27 mouse cellular contexts compared by ENCODE assay signal in the genomic region with DNA sequence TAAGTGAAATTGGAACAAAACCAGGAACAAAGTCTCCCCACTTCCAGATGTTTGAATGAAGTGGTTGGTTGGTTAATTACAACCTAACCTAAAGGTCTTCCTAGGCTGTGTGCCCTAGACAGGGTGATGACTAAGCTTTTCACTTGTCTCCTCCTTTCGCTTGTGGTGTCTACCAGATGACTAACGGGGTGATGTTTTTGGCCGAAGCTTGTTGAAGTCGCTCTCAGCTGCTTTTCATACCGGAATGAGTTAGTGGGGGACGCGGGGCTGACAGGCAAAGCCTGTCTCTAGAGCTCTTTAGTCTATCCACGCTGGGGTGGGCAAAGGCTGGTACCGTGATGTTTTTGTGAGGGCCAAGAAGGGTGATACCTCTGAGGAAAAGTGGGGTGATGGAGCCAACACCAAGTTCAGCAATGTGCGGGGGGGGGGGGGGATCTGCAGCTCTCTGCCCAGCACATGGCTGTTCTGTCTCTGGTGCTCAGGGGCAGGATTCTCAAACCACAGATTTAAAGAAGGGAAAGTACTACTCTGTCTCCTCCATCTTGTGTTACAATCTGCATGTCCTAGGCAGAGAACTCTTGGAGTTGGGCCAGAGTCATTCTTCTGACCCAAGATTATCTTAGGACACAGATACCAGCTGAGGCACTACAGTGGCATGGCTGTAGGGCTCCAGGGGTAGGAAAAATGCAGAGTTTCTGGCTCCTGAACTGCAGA.
DNase-seq lines count a peak whose midpoint lies in the region; ATAC-seq and TF ChIP-seq lines count a peak whose summit lies in the region.
"Had no signal": no experiment of that assay in that cellular context is flagged by ENCODE, and none has a peak within 500 bp of the region (broad histone marks: within the 10 kb centered on the region; RNA-seq: fewer than 3 reads in every experiment).

No protein-coding gene starts in this region.

- no peak overlapping the region for H3K9ac ChIP-seq in kidney, embryonic 16.5 days (replicated peaks; ENCODE audit: low read length)
- H3K9ac ChIP-seq in hindbrain, postnatal 0 days (replicated peaks; ENCODE audit: low read length), result no peak overlapping the region
- H3K9ac ChIP-seq: embryonic facial prominence, embryonic 15.5 days; hindbrain, embryonic 14.5 days; limb, embryonic 12.5 days; liver, embryonic 12.5 days; neural tube, embryonic 15.5 days had no signal

- peaks cover 4% of the 10 kb centered on the region; the same call in 1 of the 2 replicates for H3K9me3 ChIP-seq in kidney, embryonic 16.5 days (ENCODE audit: low read length)
- no peaks in the 10 kb centered on the region for H3K9me3 ChIP-seq in hindbrain, postnatal 0 days (ENCODE audit: low read length)
- H3K9me3 ChIP-seq: forebrain, embryonic 10.5 days; liver, embryonic 12.5 days; neural tube, embryonic 15.5 days had no signal

- peak; percentile 31 for DNase-seq in 3134 (ENCODE audit: extremely low read depth, insufficient read length, low spot score)
- DNase-seq in 416B (ENCODE audit: low read depth), result peak; percentile 2
- peak; percentile 91 for DNase-seq in fibroblast of lung, adult 2 months (ENCODE audit: low read depth)
- DNase-seq in lung, postnatal 25 days (ENCODE audit: low spot score), result peak; percentile 32
- DNase-seq in gastrocnemius, postnatal 4 days (ENCODE audit: low spot score in 2 of 2), result no peak
- no peak for DNase-seq in hindbrain, postnatal 0 days (ENCODE audit: low spot score)
- DNase-seq: cerebellum, adult 18-20 months; cerebellum, postnatal 14 days; gastrocnemius, postnatal 25 days; heart, adult 2 months; heart, postnatal 4 days; kidney, adult 9 months; kidney, postnatal 25 days; thymus, adult 2 months had no signal

- ATAC-seq in kidney, embryonic 16.5 days (ENCODE audit: low FRiP score, low TSS enrichment), result no peak
- ATAC-seq in hindbrain, postnatal 0 days, result no peak
- ATAC-seq: CD4-positive, CD25-positive, alpha-beta regulatory T cell, adult 4 months; forebrain, embryonic 16.5 days; liver, embryonic 12.5 days; midbrain, embryonic 16.5 days; Patski had no signal

- no peak overlapping the region for H3K27ac ChIP-seq in kidney, embryonic 16.5 days (ENCODE audit: low read length)
- no peak overlapping the region for H3K27ac ChIP-seq in hindbrain, postnatal 0 days
- H3K27ac ChIP-seq: embryonic facial prominence, embryonic 15.5 days; forebrain, embryonic 10.5 days; heart, adult 2 months; hindbrain, embryonic 14.5 days; layer of hippocampus, adult 2 months; limb, embryonic 12.5 days; liver, embryonic 12.5 days; neural tube, embryonic 15.5 days; stomach, postnatal 0 days had no signal

- H3K4me2 ChIP-seq in kidney, embryonic 16.5 days (replicated peaks; ENCODE audit: low read depth, low read length), result no peak overlapping the region
- no peak overlapping the region for H3K4me2 ChIP-seq in hindbrain, postnatal 0 days (ENCODE audit: low read depth, low read length)
- H3K4me2 ChIP-seq: embryonic facial prominence, embryonic 15.5 days; hindbrain, embryonic 14.5 days; limb, embryonic 12.5 days; liver, embryonic 12.5 days; neural tube, embryonic 15.5 days had no signal

- WGBS in kidney, embryonic 16.5 days, result 93% methylated on average over 10 of the region's 10 CpGs
- 91% methylated on average over 10 of the region's 10 CpGs for WGBS in hindbrain, postnatal 0 days

- H3K36me3 ChIP-seq in kidney, embryonic 16.5 days (ENCODE audit: insufficient read depth, low read length), result no peaks in the 10 kb centered on the region
- H3K36me3 ChIP-seq in hindbrain, postnatal 0 days (ENCODE audit: insufficient read depth, low read length), result no peaks in the 10 kb centered on the region
- H3K36me3 ChIP-seq: embryonic facial prominence, embryonic 15.5 days; forebrain, embryonic 10.5 days; limb, embryonic 12.5 days; liver, embryonic 12.5 days; neural tube, embryonic 15.5 days had no signal

- no peak for TF ChIP-seq CTCF in hindbrain, postnatal 0 days (IDR thresholded peaks at IDR 0.05; ENCODE audit: low read depth)

- no peak overlapping the region for H3K4me3 ChIP-seq in kidney, embryonic 16.5 days (ENCODE audit: low read length)
- no peak overlapping the region for H3K4me3 ChIP-seq in hindbrain, postnatal 0 days (ENCODE audit: low read length)
- H3K4me3 ChIP-seq: embryonic facial prominence, embryonic 15.5 days; forebrain, embryonic 10.5 days; heart, adult 2 months; layer of hippocampus, adult 2 months; limb, embryonic 12.5 days; liver, embryonic 12.5 days; neural tube, embryonic 15.5 days had no signal

- no peaks in the 10 kb centered on the region for H3K27me3 ChIP-seq in kidney, embryonic 16.5 days (ENCODE audit: insufficient read depth, low read length)
- H3K27me3 ChIP-seq in hindbrain, postnatal 0 days (ENCODE audit: insufficient read depth, low read length), result no peaks in the 10 kb centered on the region
- H3K27me3 ChIP-seq: embryonic facial prominence, embryonic 15.5 days; limb, embryonic 12.5 days; liver, embryonic 12.5 days; neural tube, embryonic 15.5 days; Patski had no signal

- no peaks in the 10 kb centered on the region for H3K4me1 ChIP-seq in kidney, embryonic 16.5 days (ENCODE audit: insufficient read depth, low read length)
- no peaks in the 10 kb centered on the region for H3K4me1 ChIP-seq in hindbrain, postnatal 0 days (ENCODE audit: insufficient read depth, low read length)
- H3K4me1 ChIP-seq: embryonic facial prominence, embryonic 15.5 days; forebrain, embryonic 10.5 days; limb, embryonic 12.5 days; liver, embryonic 12.5 days; neural tube, embryonic 15.5 days had no signal

Comparison
In these comparisons a context has a peak if more than half of its experiments do, and no peak if none do; other contexts are left out.
1. DNase-seq: peak in 3134 (single experiment), 416B (single experiment), fibroblast of lung, adult 2 months (single experiment) and lung, postnatal 25 days (single experiment); none in gastrocnemius, postnatal 4 days (0 of 2) and hindbrain, postnatal 0 days (single experiment).